Mouse (Mus musculus): ENCODE measurements around the gene Zfp385b. TPM values are rescaled to one million over a fixed set of nuclear protein-coding genes. Genes with fewer than 3 reads are reported as not detected.

The Zfp385b gene
- polyA plus RNA-seq, 1 experiment from 2014 or later: 6.2 TPM

GRCm38 (mm10) chr2:77444282-77444681 is 375.2 kb downstream of the Zfp385b start:
- no peak overlapping the region for H3K4me2 ChIP-seq (replicated peaks; ENCODE audit: low read depth, low read length)
- ATAC-seq (ENCODE audit: insufficient number of reproducible peaks, insufficient read depth, low FRiP score, low read depth): no peak
- no peaks in the 10 kb centered on the region for H3K36me3 ChIP-seq (ENCODE audit: control insufficient read depth, insufficient read depth, low read length)
- no peak overlapping the region for H3K9ac ChIP-seq (replicated peaks; ENCODE audit: low read depth, low read length)
- WGBS: 92% methylated on average over 8 of the region's 8 CpGs
- no peaks in the 10 kb centered on the region for H3K4me1 ChIP-seq (ENCODE audit: control insufficient read depth, insufficient read depth, low read length)
- no peaks in the 10 kb centered on the region for H3K27me3 ChIP-seq (ENCODE audit: control insufficient read depth, insufficient read depth, low read length)
- no peak overlapping the region for H3K4me3 ChIP-seq (ENCODE audit: low read depth, low read length)
- no peaks in the 10 kb centered on the region for H3K9me3 ChIP-seq (ENCODE audit: control insufficient read depth, low read depth, low read length)
- H3K27ac ChIP-seq (ENCODE audit: low read length): no peak overlapping the region

GRCm38 (mm10) chr2:77440591-77440990 is 378.8 kb downstream of the Zfp385b start:
- no peak for ATAC-seq (ENCODE audit: insufficient number of reproducible peaks, insufficient read depth, low FRiP score, low read depth)
- H3K9ac ChIP-seq (replicated peaks; ENCODE audit: low read depth, low read length): no peak overlapping the region
- H3K27ac ChIP-seq (ENCODE audit: low read length): no peak overlapping the region
- no peaks in the 10 kb centered on the region for H3K27me3 ChIP-seq (ENCODE audit: control insufficient read depth, insufficient read depth, low read length)
- H3K4me2 ChIP-seq (replicated peaks; ENCODE audit: low read depth, low read length): no peak overlapping the region
- 86% methylated on average over 2 of the region's 2 CpGs for WGBS
- H3K4me3 ChIP-seq (ENCODE audit: low read depth, low read length): no peak overlapping the region
- no peaks in the 10 kb centered on the region for H3K9me3 ChIP-seq (ENCODE audit: control insufficient read depth, low read depth, low read length)
- H3K4me1 ChIP-seq (ENCODE audit: control insufficient read depth, insufficient read depth, low read length): no peaks in the 10 kb centered on the region
- H3K36me3 ChIP-seq (ENCODE audit: control insufficient read depth, insufficient read depth, low read length): no peaks in the 10 kb centered on the region

- Histone ChIP-seq H3K4me3 (ENCODE audit: low read depth, low read length) (no peak overlapping the region), H3K27ac (ENCODE audit: low read length) (no peak overlapping the region), H3K9me3 (ENCODE audit: control insufficient read depth, low read depth, low read length) (no peaks in the 10 kb centered on the region), H3K36me3 (ENCODE audit: control insufficient read depth, insufficient read depth, low read length) (no peaks in the 10 kb centered on the region), H3K4me2 (replicated peaks; ENCODE audit: low read depth, low read length) (no peak overlapping the region), H3K27me3 (ENCODE audit: control insufficient read depth, insufficient read depth, low read length) (no peaks in the 10 kb centered on the region), H3K4me1 (ENCODE audit: control insufficient read depth, insufficient read depth, low read length) (no peaks in the 10 kb centered on the region), H3K9ac (replicated peaks; ENCODE audit: low read depth, low read length) (no peak overlapping the region)
- WGBS: 76% methylated on average over 9 of the region's 9 CpGs
- ATAC-seq (ENCODE audit: insufficient number of reproducible peaks, insufficient read depth, low FRiP score, low read depth): no peak
Observed at GRCm38 (mm10) chr2:77436241-77436759, 383.1 kb downstream of the Zfp385b start.

GRCm38 (mm10) chr2:77419476-77419875 is 400.0 kb downstream of the Zfp385b start:
- H3K36me3 ChIP-seq (ENCODE audit: control insufficient read depth, insufficient read depth, low read length): no peaks in the 10 kb centered on the region
- no peaks in the 10 kb centered on the region for H3K4me1 ChIP-seq (ENCODE audit: control insufficient read depth, insufficient read depth, low read length)
- no peak overlapping the region for H3K4me3 ChIP-seq (ENCODE audit: low read depth, low read length)
- no peak overlapping the region for H3K27ac ChIP-seq (ENCODE audit: low read length)
- no peak overlapping the region for H3K9ac ChIP-seq (replicated peaks; ENCODE audit: low read depth, low read length)
- no peaks in the 10 kb centered on the region for H3K27me3 ChIP-seq (ENCODE audit: control insufficient read depth, insufficient read depth, low read length)
- H3K9me3 ChIP-seq (ENCODE audit: control insufficient read depth, low read depth, low read length): no peaks in the 10 kb centered on the region
- WGBS: 54% methylated on average over 10 of the region's 10 CpGs
- ATAC-seq (ENCODE audit: insufficient number of reproducible peaks, insufficient read depth, low FRiP score, low read depth): no peak
- H3K4me2 ChIP-seq (replicated peaks; ENCODE audit: low read depth, low read length): no peak overlapping the region

- H3K4me1 ChIP-seq (ENCODE audit: control insufficient read depth, insufficient read depth, low read length): no peaks in the 10 kb centered on the region
- no peaks in the 10 kb centered on the region for H3K36me3 ChIP-seq (ENCODE audit: control insufficient read depth, insufficient read depth, low read length)
- H3K4me3 ChIP-seq (ENCODE audit: low read depth, low read length): no peak overlapping the region
- 54% methylated on average over 5 of the region's 5 CpGs for WGBS
- H3K9ac ChIP-seq (replicated peaks; ENCODE audit: low read depth, low read length): no peak overlapping the region
- no peak overlapping the region for H3K4me2 ChIP-seq (replicated peaks; ENCODE audit: low read depth, low read length)
- H3K27ac ChIP-seq (ENCODE audit: low read length): no peak overlapping the region
- H3K27me3 ChIP-seq (ENCODE audit: control insufficient read depth, insufficient read depth, low read length): no peaks in the 10 kb centered on the region
- no peak for ATAC-seq (ENCODE audit: insufficient number of reproducible peaks, insufficient read depth, low FRiP score, low read depth)
- H3K9me3 ChIP-seq (ENCODE audit: control insufficient read depth, low read depth, low read length): no peaks in the 10 kb centered on the region
Observed at GRCm38 (mm10) chr2:77418078-77418477, 401.4 kb downstream of the Zfp385b start.

- WGBS: 95% methylated on average over 9 of the region's 9 CpGs
- Histone ChIP-seq H3K9ac (replicated peaks; ENCODE audit: low read depth, low read length) (no peak overlapping the region), H3K4me1 (ENCODE audit: control insufficient read depth, insufficient read depth, low read length) (no peaks in the 10 kb centered on the region), H3K4me3 (ENCODE audit: low read depth, low read length) (no peak overlapping the region), H3K27ac (ENCODE audit: low read length) (no peak overlapping the region), H3K9me3 (ENCODE audit: control insufficient read depth, low read depth, low read length) (no peaks in the 10 kb centered on the region), H3K36me3 (ENCODE audit: control insufficient read depth, insufficient read depth, low read length) (no peaks in the 10 kb centered on the region), H3K27me3 (ENCODE audit: control insufficient read depth, insufficient read depth, low read length) (no peaks in the 10 kb centered on the region), H3K4me2 (replicated peaks; ENCODE audit: low read depth, low read length) (no peak overlapping the region)
- no peak for ATAC-seq (ENCODE audit: insufficient number of reproducible peaks, insufficient read depth, low FRiP score, low read depth)
Observed at GRCm38 (mm10) chr2:77412171-77412570, 407.3 kb downstream of the Zfp385b start.

GRCm38 (mm10) chr2:77411612-77412011 is 407.8 kb downstream of the Zfp385b start:
- H3K9me3 ChIP-seq (ENCODE audit: control insufficient read depth, low read depth, low read length): no peaks in the 10 kb centered on the region
- no peak overlapping the region for H3K27ac ChIP-seq (ENCODE audit: low read length)
- no peak overlapping the region for H3K4me3 ChIP-seq (ENCODE audit: low read depth, low read length)
- 79% methylated on average over 13 of the region's 13 CpGs for WGBS
- no peaks in the 10 kb centered on the region for H3K4me1 ChIP-seq (ENCODE audit: control insufficient read depth, insufficient read depth, low read length)
- H3K36me3 ChIP-seq (ENCODE audit: control insufficient read depth, insufficient read depth, low read length): no peaks in the 10 kb centered on the region
- H3K9ac ChIP-seq (replicated peaks; ENCODE audit: low read depth, low read length): no peak overlapping the region
- no peak overlapping the region for H3K4me2 ChIP-seq (replicated peaks; ENCODE audit: low read depth, low read length)
- no peak for ATAC-seq (ENCODE audit: insufficient number of reproducible peaks, insufficient read depth, low FRiP score, low read depth)
- no peaks in the 10 kb centered on the region for H3K27me3 ChIP-seq (ENCODE audit: control insufficient read depth, insufficient read depth, low read length)

- no peaks in the 10 kb centered on the region for H3K4me1 ChIP-seq (ENCODE audit: control insufficient read depth, insufficient read depth, low read length)
- H3K9ac ChIP-seq (replicated peaks; ENCODE audit: low read depth, low read length): no peak overlapping the region
- H3K4me3 ChIP-seq (ENCODE audit: low read depth, low read length): no peak overlapping the region
- H3K9me3 ChIP-seq (ENCODE audit: control insufficient read depth, low read depth, low read length): no peaks in the 10 kb centered on the region
- 46% methylated on average over 5 of the region's 5 CpGs for WGBS
- no peak overlapping the region for H3K4me2 ChIP-seq (replicated peaks; ENCODE audit: low read depth, low read length)
- no peak overlapping the region for H3K27ac ChIP-seq (ENCODE audit: low read length)
- no peaks in the 10 kb centered on the region for H3K36me3 ChIP-seq (ENCODE audit: control insufficient read depth, insufficient read depth, low read length)
- no peak for ATAC-seq (ENCODE audit: insufficient number of reproducible peaks, insufficient read depth, low FRiP score, low read depth)
- no peaks in the 10 kb centered on the region for H3K27me3 ChIP-seq (ENCODE audit: control insufficient read depth, insufficient read depth, low read length)
Observed at GRCm38 (mm10) chr2:77409521-77410135, 409.8 kb downstream of the Zfp385b start.

- no peaks in the 10 kb centered on the region for H3K36me3 ChIP-seq (ENCODE audit: control insufficient read depth, insufficient read depth, low read length)
- H3K4me2 ChIP-seq (replicated peaks; ENCODE audit: low read depth, low read length): no peak overlapping the region
- 65% methylated on average over 7 of the region's 7 CpGs for WGBS
- no peak overlapping the region for H3K9ac ChIP-seq (replicated peaks; ENCODE audit: low read depth, low read length)
- H3K9me3 ChIP-seq (ENCODE audit: control insufficient read depth, low read depth, low read length): no peaks in the 10 kb centered on the region
- no peaks in the 10 kb centered on the region for H3K27me3 ChIP-seq (ENCODE audit: control insufficient read depth, insufficient read depth, low read length)
- H3K4me3 ChIP-seq (ENCODE audit: low read depth, low read length): no peak overlapping the region
- H3K4me1 ChIP-seq (ENCODE audit: control insufficient read depth, insufficient read depth, low read length): no peaks in the 10 kb centered on the region
- ATAC-seq (ENCODE audit: insufficient number of reproducible peaks, insufficient read depth, low FRiP score, low read depth): no peak
- no peak overlapping the region for H3K27ac ChIP-seq (ENCODE audit: low read length)
Observed at GRCm38 (mm10) chr2:77408972-77409371, 410.5 kb downstream of the Zfp385b start.

Measured in stomach, embryonic 14.5 days (tissue).